Mouse (Mus musculus): Measurements from ENCODE around the gene Magel2. TPM values are rescaled to one million over a fixed set of nuclear protein-coding genes. Genes with fewer than 3 reads are reported as not detected.

Gene Magel2
- total RNA-seq (2014; fragmentation: Nextera tagmentation), result not detected in 2 replicates
- not detected in 2 replicates for total RNA-seq (2017)

GRCm38 (mm10) chr7:62376510-62377304 lies at the start of gene Magel2:
Magel2 (plus strand) TSS chr7:62377010.
- ATAC-seq (replicated peaks; ENCODE audit: low FRiP score, low TSS enrichment, poor library complexity, severe bottlenecking), result no peak

GRCm38 (mm10) chr7:62345411-62345810 lies 31.4 kb upstream of the Magel2 start:
- ATAC-seq (replicated peaks; ENCODE audit: low FRiP score, low TSS enrichment, poor library complexity, severe bottlenecking), result no peak

- ATAC-seq (replicated peaks; ENCODE audit: low FRiP score, low TSS enrichment, poor library complexity, severe bottlenecking), result no peak
Measured at GRCm38 (mm10) chr7:62346269-62346668, 30.5 kb upstream of the Magel2 start, which contains the start of gene Ndn. Ndn (plus strand) TSS chr7:62346569.

GRCm38 (mm10) chr7:62348106-62348803 lies 28.6 kb upstream of the Magel2 start:
- no peak for ATAC-seq (replicated peaks; ENCODE audit: low FRiP score, low TSS enrichment, poor library complexity, severe bottlenecking)

- ATAC-seq (replicated peaks; ENCODE audit: low FRiP score, low TSS enrichment, poor library complexity, severe bottlenecking), result no peak
Measured at GRCm38 (mm10) chr7:62348804-62349190, 28.0 kb upstream of the Magel2 start.

- ATAC-seq (replicated peaks; ENCODE audit: low FRiP score, low TSS enrichment, poor library complexity, severe bottlenecking), result no peak
Measured at GRCm38 (mm10) chr7:62351266-62351665, 25.5 kb upstream of the Magel2 start.

- no peak for ATAC-seq (replicated peaks; ENCODE audit: low FRiP score, low TSS enrichment, poor library complexity, severe bottlenecking)
Measured at GRCm38 (mm10) chr7:62365039-62365636, 11.7 kb upstream of the Magel2 start.

- no peak for ATAC-seq (replicated peaks; ENCODE audit: low FRiP score, low TSS enrichment, poor library complexity, severe bottlenecking)
Measured at GRCm38 (mm10) chr7:62366730-62367129, 10.1 kb upstream of the Magel2 start.

DNA sequence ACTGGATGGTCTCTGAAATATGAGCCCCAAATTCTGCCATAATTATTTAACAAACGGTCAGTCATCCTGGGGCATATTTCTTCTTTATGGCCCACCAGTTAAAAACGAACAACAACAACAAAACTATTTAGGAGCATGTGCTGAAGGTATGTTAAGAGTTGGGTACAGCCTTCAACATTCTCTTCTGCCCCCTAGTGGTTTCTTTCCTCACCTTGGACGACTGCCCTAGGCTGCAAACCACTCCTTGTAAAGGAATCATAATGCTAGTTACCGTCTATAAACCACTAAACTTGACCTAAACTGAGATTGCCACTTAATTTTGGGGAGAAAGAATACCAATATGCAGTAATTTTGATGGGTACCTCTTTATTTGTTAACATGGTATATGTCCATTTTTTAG lies 1.2 kb upstream of the Magel2 start:
- no peak for ATAC-seq (replicated peaks; ENCODE audit: low FRiP score, low TSS enrichment, poor library complexity, severe bottlenecking)

- no peak for ATAC-seq (replicated peaks; ENCODE audit: low FRiP score, low TSS enrichment, poor library complexity, severe bottlenecking)
Measured at GRCm38 (mm10) chr7:62377313-62377712, 503 bp downstream of the Magel2 start.

GRCm38 (mm10) chr7:62378529-62378928 lies 1.7 kb downstream of the Magel2 start:
- no peak for ATAC-seq (replicated peaks; ENCODE audit: low FRiP score, low TSS enrichment, poor library complexity, severe bottlenecking)

- ATAC-seq (replicated peaks; ENCODE audit: low FRiP score, low TSS enrichment, poor library complexity, severe bottlenecking), result peak; percentile 74; the same call in 1 of the 2 replicates
Measured at GRCm38 (mm10) chr7:62382391-62382790, 5.6 kb downstream of the Magel2 start.

DNA sequence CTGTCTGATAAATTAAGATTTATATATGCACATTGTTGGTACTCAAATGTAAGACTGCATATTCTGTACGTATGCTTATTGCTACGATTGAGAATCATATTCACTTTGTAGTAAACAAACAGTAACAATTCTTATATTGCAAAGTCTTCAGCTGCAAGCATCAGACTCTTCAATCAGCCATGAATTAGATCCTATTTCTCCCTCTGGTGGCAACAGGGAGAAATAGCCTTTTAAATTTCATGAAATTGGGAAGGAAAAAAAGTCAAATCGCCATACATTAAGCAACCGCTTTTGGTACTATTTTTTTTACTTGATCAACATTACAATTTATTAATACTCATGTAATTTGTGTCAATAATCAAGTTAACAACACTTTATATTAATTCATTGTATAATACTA lies 11.5 kb downstream of the Magel2 start:
- no peak for ATAC-seq (replicated peaks; ENCODE audit: low FRiP score, low TSS enrichment, poor library complexity, severe bottlenecking)

GRCm38 (mm10) chr7:62392202-62392601 lies 15.4 kb downstream of the Magel2 start:
- no peak for ATAC-seq (replicated peaks; ENCODE audit: low FRiP score, low TSS enrichment, poor library complexity, severe bottlenecking)

DNA sequence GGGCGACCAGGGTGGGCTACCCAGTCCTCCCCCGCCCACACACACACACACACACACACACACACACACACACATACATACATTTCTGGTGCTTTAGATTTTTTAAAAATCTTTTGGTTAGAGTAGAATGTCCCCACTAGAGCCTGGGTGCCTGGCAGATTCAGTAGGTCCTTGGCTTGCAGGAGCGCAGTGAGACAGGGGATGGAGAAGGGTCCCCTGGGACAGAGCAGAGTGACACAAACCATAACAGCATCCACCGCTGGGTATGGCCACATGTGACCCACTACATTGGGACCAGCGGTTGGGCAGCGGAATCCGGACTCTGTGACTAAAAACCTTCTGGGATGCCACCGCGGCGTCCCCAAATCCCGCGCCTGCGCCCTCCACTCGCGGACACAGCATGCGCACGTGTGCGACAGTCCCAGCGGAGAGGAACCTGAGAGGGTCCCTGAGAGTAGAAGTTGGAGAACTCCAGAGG lies 29.8 kb downstream of the Magel2 start:
- no peak for ATAC-seq (replicated peaks; ENCODE audit: low FRiP score, low TSS enrichment, poor library complexity, severe bottlenecking)

DNA sequence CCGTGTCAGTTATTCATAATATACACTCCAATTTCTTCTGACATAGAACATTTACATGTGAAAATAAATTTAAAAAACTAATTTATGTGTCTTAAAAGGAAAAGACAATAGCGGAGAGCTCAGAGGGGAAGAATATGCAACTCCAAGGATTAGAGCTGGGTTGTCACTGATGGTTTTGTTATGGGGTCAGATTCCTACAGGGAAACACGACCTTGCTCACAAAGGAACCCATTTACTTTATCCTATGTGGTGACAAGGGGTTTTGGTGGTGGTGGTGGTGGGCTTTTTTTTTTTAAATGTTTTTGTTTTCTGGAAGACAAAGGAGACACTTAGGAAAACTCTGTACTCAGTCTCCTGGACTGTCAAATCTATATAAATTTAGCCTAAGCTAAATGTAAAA lies 31.0 kb downstream of the Magel2 start:
- no peak for ATAC-seq (replicated peaks; ENCODE audit: low FRiP score, low TSS enrichment, poor library complexity, severe bottlenecking)

GRCm38 (mm10) chr7:62415222-62415621 lies 38.4 kb downstream of the Magel2 start:
- no peak for ATAC-seq (replicated peaks; ENCODE audit: low FRiP score, low TSS enrichment, poor library complexity, severe bottlenecking)

DNA sequence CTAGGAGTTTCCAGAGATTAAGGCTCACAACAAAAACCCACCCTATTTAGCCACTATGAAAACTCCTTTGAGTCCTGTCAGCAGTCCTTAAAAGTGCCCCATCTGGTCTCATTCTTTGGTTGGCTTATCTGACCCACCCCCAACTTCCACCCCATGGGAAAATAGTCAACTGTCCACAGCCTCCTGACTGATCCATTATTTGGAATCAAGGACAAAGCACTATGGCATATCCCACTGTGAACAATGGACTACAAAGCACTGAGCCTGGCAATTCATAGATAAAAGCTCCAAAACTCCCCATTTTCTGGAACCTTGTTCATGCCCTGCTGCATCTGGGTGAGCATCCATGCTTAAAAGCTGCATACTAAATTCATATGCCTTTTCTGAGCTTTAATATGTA lies 39.4 kb downstream of the Magel2 start:
- no peak for ATAC-seq (replicated peaks; ENCODE audit: low FRiP score, low TSS enrichment, poor library complexity, severe bottlenecking)

GRCm38 (mm10) chr7:62418346-62418745 lies 41.5 kb downstream of the Magel2 start:
- ATAC-seq (replicated peaks; ENCODE audit: low FRiP score, low TSS enrichment, poor library complexity, severe bottlenecking), result no peak

DNA sequence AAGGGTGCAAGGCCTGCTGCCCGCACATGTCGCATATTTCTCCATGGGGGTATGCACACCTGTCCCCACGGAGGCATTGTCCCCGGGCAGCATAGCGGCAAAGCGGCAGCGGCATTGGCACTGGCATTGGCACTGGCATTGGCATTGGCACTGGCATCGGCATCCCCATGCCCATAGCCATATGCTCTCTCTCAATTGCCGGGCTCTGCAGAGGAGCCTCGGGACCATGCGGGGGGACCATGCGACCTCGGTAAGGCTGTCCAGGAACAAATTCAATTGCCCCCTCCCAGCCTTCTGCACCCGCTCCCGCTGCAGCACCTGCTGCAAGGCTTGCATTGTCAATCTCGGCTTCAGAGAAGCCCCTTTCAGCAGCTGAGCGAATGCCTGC lies 42.3 kb downstream of the Magel2 start:
- no peak for ATAC-seq (replicated peaks; ENCODE audit: low FRiP score, low TSS enrichment, poor library complexity, severe bottlenecking)

Data from megakaryocyte-erythroid progenitor cell, adult 5-6 weeks (primary cell).